Mouse (Mus musculus) embryo, embryonic 10.5 days (tissue): Measurements from ENCODE around the gene Gdf10.

Source experiments
- DNase-seq: peaks from one replicate; pipeline ENCODE4 v3.0.0-alpha.2; 2015; ENCODE audit warnings: low spot score

The Gdf10 gene

DNA sequence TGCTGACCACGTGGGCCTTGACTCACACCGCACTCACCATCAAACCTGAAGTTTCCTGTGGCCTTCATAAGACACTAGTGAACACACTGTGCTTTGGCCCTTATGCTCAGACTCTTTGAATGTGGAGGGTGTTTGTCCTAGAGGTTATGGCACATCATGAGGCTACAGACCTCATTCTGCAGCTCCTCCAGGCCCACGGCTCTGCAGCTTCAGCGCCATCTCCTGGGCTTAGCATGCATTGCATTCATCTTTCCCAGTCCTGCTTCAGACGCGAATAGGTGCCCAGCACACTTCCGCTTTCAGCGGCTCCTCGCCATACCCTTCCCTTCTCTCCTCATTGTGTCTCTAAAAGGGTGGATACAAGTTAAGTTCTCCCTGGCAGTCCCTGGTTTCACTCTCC, 15.7 kb downstream of the Gdf10 start:
- DNase-seq: peak; percentile 87

- DNase-seq: no peak
Observed at GRCm38 (mm10) chr14:33940739-33941138, 17.4 kb downstream of the Gdf10 start, which contains the start of gene Gdf2. TSS of gene Gdf2 (plus strand) at chr14:33941039.

- no peak for DNase-seq
Observed at GRCm38 (mm10) chr14:33942222-33942621, 18.8 kb downstream of the Gdf10 start.

DNA sequence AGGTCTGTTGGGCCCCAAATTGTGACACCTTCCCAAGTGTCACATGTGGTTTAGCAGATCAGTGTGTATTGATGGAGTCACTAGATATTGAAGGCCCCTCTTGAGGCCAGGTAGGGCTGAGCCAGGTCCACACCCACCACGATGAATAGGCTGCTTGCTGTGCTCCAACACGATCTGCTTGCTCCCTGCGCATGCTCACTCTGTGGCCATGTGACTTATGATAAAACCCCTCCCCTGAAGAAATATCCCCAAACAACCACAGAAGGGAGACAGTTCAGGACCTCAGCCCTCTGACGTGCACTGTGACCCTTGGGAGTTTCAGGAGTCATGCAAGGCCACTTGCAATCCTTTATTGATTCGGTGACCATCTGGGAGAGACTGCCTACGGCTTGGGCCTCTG, 22.7 kb downstream of the Gdf10 start:
- DNase-seq: no peak

GRCm38 (mm10) chr14:33952233-33952981, 29.0 kb downstream of the Gdf10 start:
- DNase-seq: no peak

GRCm38 (mm10) chr14:33953761-33954160, 30.4 kb downstream of the Gdf10 start, which contains the start of gene Rbp3:
TSS of gene Rbp3 (plus strand) at chr14:33954003.
- DNase-seq: no peak

DNA sequence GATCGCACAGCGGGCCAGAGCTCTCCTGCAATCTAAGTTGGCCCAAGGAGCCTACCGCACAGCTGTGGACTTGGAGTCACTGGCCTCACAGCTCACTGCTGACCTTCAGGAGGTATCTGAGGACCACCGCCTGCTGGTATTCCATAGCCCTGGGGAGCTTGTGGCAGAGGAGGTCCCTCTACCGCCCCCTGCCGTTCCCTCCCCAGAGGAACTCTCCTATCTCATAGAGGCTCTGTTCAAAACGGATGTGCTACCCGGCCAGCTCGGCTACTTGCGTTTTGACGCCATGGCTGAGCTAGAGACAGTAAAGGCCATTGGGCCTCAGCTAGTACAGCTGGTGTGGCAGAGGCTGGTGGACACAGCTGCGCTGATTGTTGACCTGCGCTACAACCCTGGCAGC, 32.7 kb downstream of the Gdf10 start:
- no peak for DNase-seq

DNA sequence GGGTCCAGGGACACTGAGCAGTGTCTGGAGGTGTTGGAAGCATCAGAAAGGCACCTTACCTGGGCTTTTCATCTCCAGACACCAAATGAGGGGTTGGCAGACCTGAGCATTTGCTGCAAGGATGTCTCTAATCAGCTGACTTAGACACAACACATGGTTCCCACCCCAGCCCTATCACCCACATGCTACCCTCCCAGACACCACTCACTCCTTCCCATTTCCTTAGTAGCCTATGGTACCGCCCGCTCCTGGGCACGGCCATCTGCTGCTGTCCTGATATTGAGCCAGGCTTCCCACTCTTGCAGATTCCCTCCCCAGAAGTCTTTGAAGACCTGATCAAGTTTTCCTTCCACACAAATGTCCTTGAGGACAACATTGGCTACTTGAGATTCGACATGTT, 34.8 kb downstream of the Gdf10 start:
- DNase-seq: no peak

DNA sequence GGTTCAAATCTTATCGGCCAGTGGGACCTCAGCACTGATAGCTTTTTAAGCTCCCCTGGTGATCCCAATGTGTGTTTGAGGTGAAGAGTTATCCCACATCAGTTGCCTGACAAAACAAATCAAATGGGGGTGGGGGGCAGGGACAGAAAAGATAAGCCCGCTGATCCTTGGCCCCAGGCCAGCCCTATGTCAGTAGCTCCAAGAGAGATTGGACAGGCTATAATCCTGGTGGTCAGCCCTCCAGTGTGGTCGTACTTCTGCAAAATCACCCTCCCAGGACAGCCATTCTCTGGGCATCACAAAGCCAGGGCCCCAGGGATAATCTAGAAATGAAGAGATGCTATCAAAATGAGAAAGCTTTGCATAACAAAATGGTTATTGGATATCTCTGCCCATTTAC, 35.5 kb downstream of the Gdf10 start:
- no peak for DNase-seq

- peak; percentile 84 for DNase-seq
Observed at GRCm38 (mm10) chr14:33959341-33959740, 36.0 kb downstream of the Gdf10 start.

GRCm38 (mm10) chr14:33965675-33966074, 42.3 kb downstream of the Gdf10 start:
- peak; percentile 32 for DNase-seq

- DNase-seq: peak; percentile 31
Observed at GRCm38 (mm10) chr14:33972679-33973078, 49.3 kb downstream of the Gdf10 start.

DNA sequence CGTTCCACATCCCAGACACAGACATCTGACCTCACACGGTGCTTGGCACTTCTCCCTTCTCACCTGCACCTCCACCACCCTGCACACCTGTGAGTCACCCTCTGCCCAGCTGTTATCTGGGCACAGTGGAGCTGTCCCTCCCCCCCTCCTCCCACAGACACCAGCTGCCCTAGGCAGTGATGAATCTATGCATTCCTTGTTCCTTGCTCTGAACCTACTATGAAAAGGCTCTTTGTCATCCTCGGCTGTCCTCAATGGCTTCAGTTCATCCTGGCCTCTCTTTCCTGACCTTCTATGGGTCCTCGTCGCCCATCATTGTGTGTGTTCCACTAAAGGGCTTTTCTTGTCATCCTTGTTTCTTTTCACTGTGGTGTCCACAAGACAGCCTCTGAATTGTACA, 51.4 kb downstream of the Gdf10 start:
- DNase-seq: peak; percentile 12

DNA sequence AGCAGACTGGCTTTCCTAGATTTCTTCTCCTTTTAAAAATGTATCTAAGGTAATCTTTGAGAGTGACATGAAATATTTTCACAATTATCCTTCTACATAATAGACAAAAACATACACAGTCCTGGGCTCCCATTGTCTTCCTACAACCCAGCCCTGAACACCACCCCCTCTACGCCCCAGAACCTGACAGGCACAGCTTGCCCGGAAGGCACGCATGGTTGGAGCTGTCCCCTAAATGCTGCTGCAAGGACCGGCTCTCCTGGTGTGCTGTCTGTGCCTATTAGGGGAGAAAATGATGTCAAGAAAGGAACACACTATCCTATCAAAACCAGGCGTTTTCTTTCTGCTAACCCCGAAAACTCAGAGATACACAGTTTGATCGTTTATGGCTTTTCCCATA, 54.4 kb downstream of the Gdf10 start:
- DNase-seq: no peak

GRCm38 (mm10) chr14:33978604-33979059, 55.2 kb downstream of the Gdf10 start, which contains the start of gene Zfp488:
TSS of gene Zfp488 (minus strand) at chr14:33978764.
- peak; percentile 67 for DNase-seq
